Mouse (Mus musculus) left cerebral cortex, postnatal 4 days (tissue): Measurements from ENCODE around the gene Gng7. TPM values are rescaled to one million over a fixed set of nuclear protein-coding genes. Genes with fewer than 3 reads are reported as not detected.
A peak's percentile ranks its signal among the peaks of the same experiment; 100 is the strongest.
"Not testable (repeated sequence)": the region's sequence is repeated elsewhere in the genome, so short reads cannot be mapped to it uniquely, and the experiment has no call there.

ENCODE experiments used
- DNase-seq: peaks from one replicate; pipeline ENCODE4 v3.0.0-alpha.2; 2022
- intact Hi-C: fragments of 180-260 bp; cut with DNase I; formaldehyde crosslinking; loops from one replicate; pipeline ENCODE4 v1.15.1; 2025
- total RNA-seq, 2 experiments: library from RNA; stranded (reverse); gene quantifications; 2 replicates each; pipeline ENCODE4 v1.2.3; 2021

Gng7 gene
- total RNA-seq, 2 experiments from 2014 or later: 96.7 to 106 TPM

DNA sequence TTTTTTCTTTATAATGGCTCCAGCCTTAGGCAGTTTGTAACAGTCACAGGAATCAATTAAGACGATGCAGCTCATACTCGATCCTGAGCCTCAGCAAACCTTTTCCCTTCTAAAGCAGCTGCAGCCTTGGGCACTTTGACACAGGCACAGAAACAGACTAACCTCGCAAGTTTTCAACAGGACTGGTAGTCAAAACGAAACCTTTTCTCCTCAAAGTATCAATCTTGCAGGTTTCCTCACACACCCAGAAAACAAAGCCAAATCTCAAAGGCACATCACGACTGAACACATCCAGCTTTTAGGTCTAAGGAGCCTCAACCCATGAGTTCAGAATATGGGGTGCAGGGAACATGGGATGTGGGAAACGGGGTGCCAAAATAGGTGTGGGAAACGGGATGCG, 17.4 kb downstream of the Gng7 start:
- no peak for DNase-seq
- intact Hi-C loops: loop anchor here (5.0 kb wide), 1 partner anchor 170 kb away; the partner anchor contains the start of gene Oaz1

DNA sequence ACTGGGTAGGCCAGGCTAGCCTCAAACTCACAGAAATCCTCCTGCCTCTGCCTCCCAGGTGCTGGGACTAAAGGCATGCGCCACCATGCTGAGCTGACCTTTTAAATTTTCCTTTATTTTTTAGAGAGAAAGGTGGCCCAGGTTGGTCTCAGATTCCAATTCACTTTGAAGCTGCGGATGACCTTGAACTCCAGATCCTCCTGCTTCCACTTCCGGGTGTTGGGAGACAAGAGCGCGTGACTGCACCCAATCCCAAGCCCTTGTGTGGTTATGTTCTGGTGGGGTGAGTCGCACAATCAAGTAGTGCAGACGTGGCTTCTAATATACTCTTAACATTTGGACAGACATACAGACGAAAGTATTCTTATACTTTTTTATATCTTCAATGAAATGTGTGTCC, 18.2 kb downstream of the Gng7 start:
- no peak for DNase-seq
- intact Hi-C loops: loop anchor here (5.0 kb wide), 1 partner anchor 169 kb away; the partner anchor contains the start of gene Oaz1

DNA sequence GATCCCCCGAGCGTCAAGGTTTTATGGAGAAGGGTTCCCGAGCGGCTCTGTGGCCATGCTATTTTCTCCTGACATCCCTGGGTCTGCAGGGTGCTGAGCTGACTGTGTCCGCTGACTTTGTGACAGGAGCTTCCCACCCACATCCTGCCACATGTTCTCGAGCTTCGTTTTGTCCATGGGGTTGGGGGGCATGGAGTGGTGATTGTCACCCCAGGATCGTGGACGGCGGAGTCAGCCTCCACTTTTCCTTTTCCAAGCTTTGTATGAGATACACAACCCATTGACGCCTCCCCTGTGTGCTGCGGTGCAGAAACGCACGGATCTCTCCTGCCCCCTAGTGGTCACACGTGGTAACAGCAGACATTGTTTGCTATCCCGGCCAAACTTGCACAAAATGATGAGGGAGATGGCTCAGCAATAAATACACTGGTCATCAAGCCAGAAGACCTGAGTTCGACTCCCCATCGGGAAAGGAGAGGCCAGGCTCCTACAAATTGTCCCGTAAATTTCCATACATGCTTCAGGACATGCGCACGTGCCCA, 19.6 kb downstream of the Gng7 start:
- peak; percentile 82 for DNase-seq

DNA sequence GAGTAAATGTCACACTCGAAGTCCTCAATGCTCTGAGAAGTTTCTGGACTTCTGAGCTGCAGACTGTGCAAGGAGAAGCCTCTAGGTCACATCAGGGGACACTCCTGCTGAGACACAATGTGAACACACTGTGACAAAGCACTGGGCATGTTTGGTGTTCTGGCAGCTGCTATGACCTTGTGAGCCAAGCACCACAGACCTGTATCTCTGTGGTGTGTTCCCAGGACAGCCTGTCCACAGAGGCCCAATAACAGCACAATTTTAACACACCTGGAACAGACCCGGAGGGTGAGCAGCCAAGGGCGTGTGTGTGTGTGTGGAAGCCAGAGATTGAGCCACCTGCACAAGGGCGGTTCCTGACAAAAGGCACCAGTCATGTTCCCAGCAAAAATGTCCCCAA, 20.1 kb downstream of the Gng7 start:
- no peak for DNase-seq
- intact Hi-C loops: loop anchor here (5.0 kb wide), 1 partner anchor 167 kb away; the partner anchor contains the start of gene Oaz1

More for the DNA sequence above, 19.6 kb downstream of the Gng7 start:
- intact Hi-C loops: loop anchor here (5.0 kb wide), 1 partner anchor 168 kb away; the partner anchor contains the start of gene Oaz1

DNA sequence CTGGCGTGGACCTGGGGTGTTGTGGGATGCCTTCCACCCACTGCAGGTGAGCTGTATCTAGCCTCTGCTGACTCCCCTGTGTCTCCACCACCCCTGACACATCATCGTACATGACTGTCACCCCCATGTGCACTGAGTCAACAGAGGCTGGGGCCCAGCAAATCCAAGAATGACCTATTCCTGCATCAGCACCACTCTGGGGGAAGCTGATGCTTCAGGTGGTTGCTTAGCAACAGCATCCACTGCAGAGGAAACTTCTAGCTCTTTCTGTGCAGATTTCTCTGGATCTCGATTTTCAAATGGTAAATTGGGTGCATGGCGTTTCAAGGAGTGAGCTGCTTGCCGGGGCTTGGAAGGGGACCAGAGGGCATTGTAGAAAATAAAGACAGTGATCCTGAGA, 21.5 kb downstream of the Gng7 start:
- DNase-seq: no peak
- intact Hi-C loops: no loop called here

DNA sequence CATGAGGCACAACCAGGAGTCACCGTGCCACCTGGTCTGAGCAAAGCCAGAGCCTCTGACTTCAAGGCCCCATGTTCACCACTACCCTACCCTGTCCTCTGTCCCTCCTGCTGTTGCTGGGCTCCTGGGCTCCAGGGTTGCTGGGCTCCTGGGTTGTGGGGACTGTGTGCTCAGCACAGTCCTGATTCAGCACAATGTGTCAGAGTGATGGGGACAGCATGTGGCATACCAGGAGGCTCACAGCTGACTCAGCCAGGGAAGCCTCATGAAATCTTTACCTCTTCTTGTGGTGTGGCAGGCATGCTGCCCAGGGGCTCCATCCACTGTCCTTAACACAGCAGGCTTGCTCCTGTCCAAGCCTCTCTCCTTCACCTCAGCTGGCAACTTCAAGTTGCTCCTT, 22.8 kb downstream of the Gng7 start:
- no peak for DNase-seq
- intact Hi-C loops: loop anchor here (2.0 kb wide), 1 partner anchor 63 kb away; no protein-coding TSS in a partner anchor

DNA sequence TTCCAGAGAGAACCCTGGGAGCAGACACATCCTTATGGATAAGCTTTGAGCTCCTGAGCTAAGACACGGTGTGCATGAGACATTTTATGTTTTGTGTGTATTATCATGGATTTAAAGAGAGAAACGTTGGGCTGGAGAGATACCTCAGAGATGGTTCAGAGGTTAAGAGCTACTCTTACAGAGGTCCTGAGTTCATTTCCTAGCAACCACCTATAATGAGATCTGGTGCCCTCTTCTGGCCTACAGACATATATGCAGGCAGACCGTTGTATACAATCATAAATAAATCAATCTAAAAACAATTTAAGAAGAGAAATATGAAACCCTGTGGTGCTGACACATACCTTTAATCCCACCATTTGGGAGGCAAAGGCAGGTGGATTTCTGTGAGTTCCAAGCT, 23.7 kb downstream of the Gng7 start:
- DNase-seq: no peak
- intact Hi-C loops: loop anchor here (2.0 kb wide), 1 partner anchor 62 kb away; no protein-coding TSS in a partner anchor

DNA sequence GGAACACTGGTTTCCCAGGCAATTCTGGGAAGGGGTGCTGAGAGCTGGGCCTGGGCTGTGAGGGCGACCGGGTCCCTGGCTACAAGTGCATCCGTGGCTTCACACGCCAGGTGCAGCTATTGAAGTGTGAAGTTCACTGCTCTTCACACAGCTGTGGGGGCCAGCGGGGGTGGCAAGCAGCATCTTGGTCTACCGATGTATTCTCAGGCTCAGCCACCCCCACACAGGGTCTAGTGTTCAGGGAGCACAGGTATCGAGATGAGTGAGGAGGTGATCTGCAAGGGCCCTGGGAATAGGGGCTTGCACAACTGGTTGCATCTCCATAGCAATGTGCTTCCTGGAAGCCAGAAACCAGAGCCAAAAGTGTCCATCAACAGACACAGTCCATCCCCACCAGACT, 24.3 kb downstream of the Gng7 start:
- DNase-seq: no peak
- intact Hi-C loops: loop anchor here (2.0 kb wide), 1 partner anchor 62 kb away; no protein-coding TSS in a partner anchor

DNA sequence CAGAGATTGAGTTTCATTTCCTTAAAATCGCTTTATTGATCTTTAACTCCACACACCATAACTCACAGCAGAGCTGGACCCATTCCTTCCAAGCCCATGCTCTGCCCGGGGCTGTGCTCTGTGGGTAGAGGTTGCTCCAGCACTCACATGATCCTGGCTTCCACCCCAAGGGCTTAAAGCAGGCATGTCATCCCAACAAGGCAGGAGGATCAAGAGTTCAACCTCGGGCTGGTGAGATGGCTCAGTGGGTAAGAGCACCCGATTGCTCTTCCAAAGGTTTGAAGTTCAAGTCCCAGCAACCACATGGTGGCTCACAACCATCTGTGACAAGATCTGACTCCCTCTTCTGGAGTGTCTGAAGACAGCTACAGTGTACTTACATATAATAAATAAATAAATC, 24.9 kb downstream of the Gng7 start:
- not testable (repeated sequence) for DNase-seq
- intact Hi-C loops: loop anchor here (2.0 kb wide), 1 partner anchor 61 kb away; no protein-coding TSS in a partner anchor

DNA sequence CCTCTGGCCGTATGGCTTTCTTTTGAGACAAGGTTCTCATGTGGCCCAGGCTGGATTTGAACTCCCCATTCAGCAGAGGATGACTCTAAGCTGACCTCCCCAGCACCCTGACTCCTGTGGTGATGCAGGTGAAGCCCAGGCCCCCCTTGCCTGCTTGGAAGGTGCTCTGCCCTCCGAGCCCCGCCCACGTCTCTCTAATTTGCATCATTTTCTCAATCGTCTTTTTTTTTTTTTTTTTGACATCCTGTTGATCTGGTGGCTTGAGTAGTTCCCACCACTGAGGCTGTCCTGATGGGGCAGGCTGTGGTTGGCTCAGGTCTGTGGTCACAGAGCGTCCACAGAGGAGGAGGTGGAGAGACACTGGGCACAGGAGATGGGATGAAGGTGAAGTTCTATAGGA, 25.3 kb downstream of the Gng7 start:
- no peak for DNase-seq
- intact Hi-C loops: no loop called here

DNA sequence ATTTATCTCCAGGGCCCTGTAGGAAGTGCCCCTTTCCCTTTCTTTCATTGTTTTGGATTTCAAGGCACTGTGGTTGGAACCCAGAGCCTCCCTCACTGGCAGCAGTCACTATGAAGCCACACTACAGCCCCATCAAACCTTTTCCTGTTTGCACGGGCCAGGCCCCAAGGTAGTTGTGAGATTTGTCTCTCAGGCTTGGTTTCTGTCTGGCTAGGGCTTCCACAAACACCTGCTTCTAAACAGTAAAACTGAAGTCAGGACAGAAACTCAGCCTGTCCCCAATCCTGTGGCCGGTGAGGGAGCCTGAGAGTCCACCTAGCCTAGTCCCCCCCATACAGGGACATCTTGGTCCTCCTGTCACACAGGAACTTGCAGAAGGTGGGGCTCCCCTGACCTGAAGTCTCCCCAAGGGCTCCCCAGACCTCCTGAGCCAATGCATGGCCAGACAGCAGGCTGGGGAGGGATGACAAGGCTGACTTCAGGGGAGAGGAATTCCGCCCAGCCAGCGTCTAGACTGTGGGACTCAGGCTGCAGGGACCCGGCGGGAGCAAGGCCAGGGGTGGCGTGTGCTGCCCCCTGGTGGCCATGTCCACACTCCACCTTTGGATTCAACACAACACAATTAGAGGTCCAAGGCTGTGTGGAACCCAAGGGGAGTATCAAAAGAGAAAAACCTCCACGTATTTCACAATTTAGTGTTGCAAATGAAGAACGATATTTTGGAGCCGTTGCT, 26.9 kb downstream of the Gng7 start:
- intact Hi-C loops: no loop called here
- peak; percentile 88 for DNase-seq

DNA sequence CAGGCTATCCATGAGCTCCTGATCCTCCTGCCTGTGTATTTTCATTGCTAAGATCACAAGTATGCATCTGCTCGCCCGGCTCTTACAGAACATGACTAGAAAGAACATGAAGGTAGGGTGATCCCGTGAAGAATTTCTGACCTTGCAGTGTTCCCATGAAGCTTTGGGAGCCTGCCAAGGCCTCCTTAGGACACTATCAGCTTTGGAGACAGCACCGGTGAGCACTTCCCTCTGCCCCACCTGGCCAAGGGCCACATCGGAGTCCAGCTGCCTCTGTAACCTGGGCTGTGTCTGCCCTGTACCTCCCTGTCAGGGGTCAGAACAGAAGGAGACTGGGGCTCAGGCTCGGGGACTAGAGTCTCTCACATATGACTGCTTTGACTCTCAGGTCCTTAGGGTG, 28.0 kb downstream of the Gng7 start:
- intact Hi-C loops: no loop called here
- no peak for DNase-seq

DNA sequence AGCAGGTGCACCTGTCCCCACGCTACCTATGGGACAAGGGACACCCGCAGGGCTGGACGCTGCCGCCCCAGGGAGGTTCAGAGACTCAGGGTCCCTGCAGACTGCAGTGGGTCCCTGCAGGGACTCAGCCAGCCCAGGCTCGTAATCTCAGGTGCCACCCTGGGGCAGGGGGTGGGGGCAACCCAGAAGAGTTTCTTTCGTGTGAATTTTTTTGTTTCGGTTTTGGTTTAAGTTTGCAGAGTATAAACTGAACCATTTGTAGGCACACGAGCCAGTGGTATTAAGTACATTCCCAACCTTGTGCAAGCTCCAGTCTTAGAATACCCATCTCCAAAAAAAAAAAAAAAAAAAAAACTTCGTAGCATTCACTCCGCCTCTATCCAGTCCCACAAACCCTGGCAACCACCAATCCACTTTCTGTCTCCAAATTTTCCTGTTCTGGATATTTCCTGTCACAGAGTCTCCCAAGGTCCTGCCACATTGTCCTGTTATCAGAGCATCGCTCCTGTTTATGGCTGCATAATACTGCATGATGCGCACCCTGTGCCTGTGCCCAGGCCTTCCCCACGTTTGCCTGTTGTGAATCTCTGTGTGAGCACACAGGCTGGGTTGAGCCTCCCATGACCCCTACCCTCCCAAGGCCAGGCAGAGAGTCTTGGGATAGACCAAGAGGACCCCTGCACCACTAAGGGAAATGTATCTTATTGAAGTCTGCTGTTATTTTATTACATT, 28.6 kb downstream of the Gng7 start:
- intact Hi-C loops: no loop called here

DNA sequence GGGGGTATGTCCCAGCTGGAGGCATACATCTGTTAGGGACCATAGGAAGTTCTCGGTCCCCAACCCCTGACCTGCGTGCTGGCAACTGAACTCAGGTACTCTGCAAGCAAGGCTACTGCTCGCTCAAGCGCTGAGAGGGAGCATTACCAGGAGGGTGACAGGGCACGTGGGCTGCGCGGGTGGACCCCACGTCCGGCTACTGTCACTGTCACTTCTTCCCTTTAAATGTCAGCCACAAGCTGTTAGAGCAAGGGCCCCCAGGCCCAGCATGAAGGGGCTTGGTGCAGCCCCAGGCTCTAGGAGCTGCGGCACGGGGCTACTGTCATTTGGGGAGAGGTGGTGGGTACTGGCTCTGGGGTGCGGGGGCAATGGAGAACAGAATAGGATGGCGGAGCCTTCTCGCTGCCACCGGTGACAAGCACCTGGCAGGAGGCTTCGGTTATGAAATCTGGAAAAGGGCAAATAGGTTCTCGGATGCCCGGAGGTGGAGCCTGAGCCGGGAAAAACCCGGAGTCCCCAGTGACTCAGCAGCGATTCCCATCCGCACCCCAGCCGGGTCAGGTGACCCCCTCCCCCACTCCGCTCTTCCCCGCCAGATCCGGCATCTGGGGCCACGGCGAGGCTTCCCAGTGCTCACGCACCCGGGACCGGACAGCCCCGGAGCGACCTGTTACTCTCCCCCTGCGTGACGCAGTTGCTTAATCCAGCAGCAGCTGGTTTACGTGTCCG, 29.3 kb downstream of the Gng7 start:
- intact Hi-C loops: no loop called here
- no peak for DNase-seq

More for the DNA sequence above, 28.6 kb downstream of the Gng7 start:
- no peak for DNase-seq

DNA sequence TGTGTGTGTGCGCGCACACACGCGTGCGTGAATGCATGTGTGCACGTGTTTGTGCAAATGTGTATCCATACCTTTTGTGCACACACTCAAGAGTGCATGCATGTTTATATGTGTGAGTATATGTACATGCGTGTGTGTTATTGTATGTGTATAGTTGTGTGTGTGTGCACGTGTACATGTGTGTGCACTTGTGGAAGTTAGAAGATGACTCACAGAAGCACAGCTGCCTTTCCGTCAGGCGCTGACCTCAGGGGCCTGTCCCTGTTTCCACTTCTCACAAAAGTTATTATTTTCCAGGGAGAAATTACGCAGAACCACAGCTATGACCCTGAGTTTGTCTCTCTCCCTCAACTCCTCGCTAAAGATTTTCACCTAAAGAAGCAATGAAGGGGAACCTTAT, 30.5 kb downstream of the Gng7 start:
- DNase-seq: no peak
- intact Hi-C loops: no loop called here

DNA sequence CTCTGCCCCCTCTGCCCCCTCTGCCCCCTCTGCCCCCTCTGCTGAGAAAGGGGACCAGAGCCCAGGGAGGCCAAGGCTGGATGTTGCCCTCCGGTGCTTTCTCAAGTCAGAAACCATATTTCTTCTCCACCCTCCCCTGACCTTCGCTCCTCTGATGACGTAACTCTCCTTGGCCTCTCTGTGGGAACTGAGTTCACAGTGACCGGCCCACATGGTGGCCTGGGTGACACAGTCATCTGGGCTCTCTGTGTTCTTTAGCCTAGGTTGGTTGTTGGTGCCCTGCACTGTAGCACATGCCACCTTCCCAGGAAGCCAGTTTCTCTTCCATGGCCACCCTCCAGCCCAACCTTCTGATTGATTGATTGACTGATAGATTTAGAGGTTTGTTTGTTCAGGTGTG, 32.4 kb downstream of the Gng7 start:
- no peak for DNase-seq
- intact Hi-C loops: no loop called here

DNA sequence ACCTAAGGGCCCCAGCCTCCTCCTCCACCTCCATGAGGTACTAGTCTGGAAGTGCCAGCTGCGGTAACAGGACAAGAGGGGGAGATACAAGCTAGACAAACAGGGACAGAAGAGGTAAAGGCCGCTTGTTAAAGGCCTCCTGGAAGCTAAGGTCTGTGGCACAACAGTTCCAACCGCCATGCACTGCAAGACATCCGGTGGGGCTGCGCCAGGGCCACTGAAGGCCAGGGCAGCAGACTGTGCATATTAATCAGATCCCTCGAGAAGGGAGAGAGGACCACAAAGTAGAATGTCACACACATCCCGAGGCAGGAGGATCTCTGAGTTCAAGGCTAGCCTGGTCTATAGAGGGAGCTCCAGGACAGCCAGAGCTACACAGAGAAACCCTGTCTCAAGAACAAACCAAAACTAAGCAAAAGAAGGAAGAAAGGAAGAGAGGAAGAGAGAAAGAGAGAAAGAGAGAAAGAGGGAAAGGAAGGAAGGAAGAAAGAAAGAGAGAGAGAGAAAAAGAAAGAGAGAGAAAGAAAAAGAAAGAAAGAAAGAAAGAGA, 33.1 kb downstream of the Gng7 start:
- DNase-seq: no peak
- intact Hi-C loops: no loop called here

DNA sequence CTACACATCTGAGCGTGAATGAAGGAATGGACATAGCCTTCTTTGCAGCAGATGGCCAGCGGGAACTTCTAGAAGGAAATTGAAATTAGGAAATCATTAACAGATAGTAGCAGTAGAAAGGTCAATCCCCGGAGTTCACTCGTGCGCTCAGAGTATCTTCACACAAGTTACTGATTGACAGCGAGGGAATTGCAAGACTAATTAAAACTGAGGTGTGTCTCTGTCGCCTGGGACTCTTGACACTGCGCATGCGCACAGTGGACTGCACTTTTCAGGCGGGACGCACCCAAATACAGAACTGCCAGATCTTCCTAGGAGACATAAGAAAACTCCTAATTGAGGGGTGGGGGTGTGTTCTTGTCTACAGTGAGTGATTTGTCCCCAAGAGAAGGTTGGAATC, 39.3 kb downstream of the Gng7 start:
- intact Hi-C loops: no loop called here
- no peak for DNase-seq

DNA sequence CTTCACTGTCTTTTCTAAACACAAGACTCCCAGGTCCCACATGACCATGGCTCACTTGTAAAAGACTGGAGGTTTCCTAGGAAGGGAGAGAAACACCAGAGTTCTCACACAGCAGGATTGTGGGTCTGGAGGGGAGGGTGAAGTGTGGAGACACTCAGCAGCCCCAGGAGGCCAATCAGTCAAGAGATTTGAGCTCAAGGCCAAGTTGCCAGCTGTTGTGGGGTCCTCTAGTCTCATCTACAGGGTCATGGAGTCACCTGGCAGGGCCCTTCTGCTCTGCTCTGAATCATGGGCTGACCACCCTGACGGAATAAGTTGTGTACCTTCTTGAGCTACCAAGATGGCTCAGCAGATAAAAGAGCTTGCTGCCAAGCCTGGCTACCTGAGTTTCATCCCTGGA, 41.0 kb downstream of the Gng7 start:
- intact Hi-C loops: no loop called here
- DNase-seq: no peak
